Mouse (Mus musculus) intestine, postnatal 0 days (tissue): ENCODE results near the gene Scarb1. TPM values are rescaled to one million over a fixed set of nuclear protein-coding genes. Genes with fewer than 3 reads are reported as not detected.

Source experiments
- ATAC-seq: fragments of 200-750 bp; cut with Nextera tagmentation; 2 replicates; pipeline ENCODE4 v1.8.0; 2017; ENCODE audit warnings: mild to moderate bottlenecking, moderate TSS enrichment, moderate library complexity
- H3K27ac ChIP-seq: fragments of 300-500 bp; sonication (generic); 2 replicates; pipeline ENCODE4 v1.5.1; 2014; ENCODE audit warnings: mild to moderate bottlenecking, low read depth, low read length, moderate library complexity
- H3K27me3 ChIP-seq: fragments of 300-500 bp; sonication (generic); replicated peaks from 2 replicates; pipeline ENCODE4 v1.6.1; 2014; ENCODE audit warnings: low read length, mixed read lengths; ENCODE audit not compliant: control insufficient read depth, insufficient read depth
- H3K36me3 ChIP-seq: fragments of 300-500 bp; sonication (generic); 2 replicates; pipeline ENCODE4 v1.6.1; 2014; ENCODE audit warnings: mild to moderate bottlenecking, moderate library complexity; ENCODE audit not compliant: control insufficient read depth, insufficient read depth
- H3K4me1 ChIP-seq: fragments of 300-500 bp; sonication (generic); replicated peaks from 2 replicates; pipeline ENCODE4 v1.6.1; 2014; ENCODE audit warnings: antibody characterized with exemption, low read length, mixed read lengths; ENCODE audit not compliant: control insufficient read depth, insufficient read depth
- H3K4me2 ChIP-seq: fragments of 300-500 bp; sonication (generic); replicated peaks from 2 replicates; pipeline ENCODE4 v1.6.1; 2014; ENCODE audit warnings: low read depth, mild to moderate bottlenecking, moderate library complexity
- H3K4me3 ChIP-seq: fragments of 300-500 bp; sonication (generic); 2 replicates; pipeline ENCODE4 v1.5.1; 2014; ENCODE audit warnings: low read depth, low read length
- H3K9ac ChIP-seq: fragments of 300-500 bp; sonication (generic); 2 replicates; pipeline ENCODE4 v1.6.1; 2014; ENCODE audit warnings: mild to moderate bottlenecking, low read depth, low read length
- H3K9me3 ChIP-seq: fragments of 300-500 bp; sonication (generic); 2 replicates; pipeline ENCODE4 v1.6.1; 2016; ENCODE audit warnings: mixed run types; ENCODE audit not compliant: control insufficient read depth
- CTCF ChIP-seq: sonication (generic); IDR thresholded peaks from 2 replicates; pipeline ENCODE4 v1.5.1; 2016; ENCODE audit warnings: low read depth, mild to moderate bottlenecking, control low read depth, antibody characterized with exemption, moderate library complexity
- WGBS: fragments of 180-500 bp; shearing (Covaris S2); extraction: QIAGEN DNeasy Blood & Tissue Kit; methylation state at CpG from one replicate; pipeline ENCODE4 v1.1.7; 2014; 5-methylcytosine and 5-hydroxymethylcytosine counted together
- polyA plus RNA-seq: library from polyadenylated mRNA; unstranded; fragments of >200 nt; fragmentation: Nextera tagmentation; extraction: Ambion mirVana; gene quantifications from 2 replicates; pipeline ENCODE4 v1.2.1, GENCODE M21; 2015

The Scarb1 gene
- polyA plus RNA-seq, 1 experiment from 2014 or later: 26.5 TPM

GRCm38 (mm10) chr5:125262578-125262977, 78.3 kb downstream of the Scarb1 start:
- Histone ChIP-seq H3K27me3 (no peaks in the 10 kb centered on the region), H3K4me2 (no peak overlapping the region), H3K36me3 (no peaks in the 10 kb centered on the region), H3K9ac (no peak overlapping the region), H3K4me1 (no peaks in the 10 kb centered on the region), H3K4me3 (no peak overlapping the region), H3K9me3 (no peaks in the 10 kb centered on the region), H3K27ac (no peak overlapping the region)
- 52% methylated on average over 7 of the region's 7 CpGs for WGBS
- TF ChIP-seq CTCF: no peak
- no peak for ATAC-seq

GRCm38 (mm10) chr5:125253917-125254316, 87.0 kb downstream of the Scarb1 start:
- WGBS: 38% methylated on average over 4 of the region's 5 CpGs
- no peak for TF ChIP-seq CTCF
- Histone ChIP-seq H3K4me2 (no peak overlapping the region), H3K4me1 (no peaks in the 10 kb centered on the region), H3K9me3 (no peaks in the 10 kb centered on the region), H3K4me3 (no peak overlapping the region), H3K9ac (no peak overlapping the region), H3K36me3 (no peaks in the 10 kb centered on the region), H3K27ac (no peak overlapping the region), H3K27me3 (no peaks in the 10 kb centered on the region)
- no peak for ATAC-seq

GRCm38 (mm10) chr5:125253448-125253847, 87.4 kb downstream of the Scarb1 start:
- ATAC-seq: no peak
- Histone ChIP-seq H3K4me3 (no peak overlapping the region), H3K4me1 (no peaks in the 10 kb centered on the region), H3K36me3 (no peaks in the 10 kb centered on the region), H3K9ac (no peak overlapping the region), H3K27me3 (no peaks in the 10 kb centered on the region), H3K4me2 (no peak overlapping the region), H3K9me3 (no peaks in the 10 kb centered on the region), H3K27ac (no peak overlapping the region)
- 94% methylated on average over 3 of the region's 3 CpGs for WGBS
- no peak for TF ChIP-seq CTCF

GRCm38 (mm10) chr5:125252664-125253063, 88.2 kb downstream of the Scarb1 start:
- Histone ChIP-seq H3K27me3 (no peaks in the 10 kb centered on the region), H3K9me3 (no peaks in the 10 kb centered on the region), H3K4me2 (no peak overlapping the region), H3K27ac (no peak overlapping the region), H3K4me3 (no peak overlapping the region), H3K36me3 (no peaks in the 10 kb centered on the region), H3K9ac (no peak overlapping the region), H3K4me1 (no peaks in the 10 kb centered on the region)
- no peak for ATAC-seq
- WGBS: 57% methylated on average over 8 of the region's 8 CpGs
- TF ChIP-seq CTCF: no peak

GRCm38 (mm10) chr5:125251885-125252615, 88.8 kb downstream of the Scarb1 start:
- ATAC-seq: no peak
- Histone ChIP-seq H3K9me3 (no peaks in the 10 kb centered on the region), H3K4me3 (no peak overlapping the region), H3K4me1 (no peaks in the 10 kb centered on the region), H3K4me2 (no peak overlapping the region), H3K9ac (no peak overlapping the region), H3K36me3 (no peaks in the 10 kb centered on the region), H3K27ac (no peak overlapping the region), H3K27me3 (no peaks in the 10 kb centered on the region)
- TF ChIP-seq CTCF: peak; percentile 65
- WGBS: 47% methylated on average over 15 of the region's 15 CpGs

- WGBS: 28% methylated on average over 6 of the region's 6 CpGs
- Histone ChIP-seq H3K27me3 (no peaks in the 10 kb centered on the region), H3K4me2 (no peak overlapping the region), H3K36me3 (no peaks in the 10 kb centered on the region), H3K9ac (no peak overlapping the region), H3K4me3 (no peak overlapping the region), H3K9me3 (no peaks in the 10 kb centered on the region), H3K27ac (no peak overlapping the region), H3K4me1 (no peaks in the 10 kb centered on the region)
- no peak for ATAC-seq
- no peak for TF ChIP-seq CTCF
Measured at GRCm38 (mm10) chr5:125249187-125249586, 91.7 kb downstream of the Scarb1 start.

- no peak for ATAC-seq
- Histone ChIP-seq H3K9me3 (no peaks in the 10 kb centered on the region), H3K4me2 (no peak overlapping the region), H3K4me3 (no peak overlapping the region), H3K4me1 (no peaks in the 10 kb centered on the region), H3K27ac (no peak overlapping the region), H3K9ac (no peak overlapping the region), H3K27me3 (no peaks in the 10 kb centered on the region), H3K36me3 (no peaks in the 10 kb centered on the region)
- no peak for TF ChIP-seq CTCF
- WGBS: 83% methylated on average over 4 of the region's 4 CpGs
Measured at GRCm38 (mm10) chr5:125246711-125247110, 94.2 kb downstream of the Scarb1 start.
